Mouse (Mus musculus) heart, postnatal 0 days (tissue): ENCODE measurements at regions not wholly inside any gene's neighbourhood (a gene's known extent, or its start where the extent isn't known, plus 50 kb on each side); places are given as distances from the start of the nearest gene placed in this dataset.

ENCODE experiments used
- CTCF ChIP-seq: IDR thresholded peaks from 2 replicates; pipeline ENCODE4 v1.5.1; 2016; ENCODE audit warnings: antibody characterized with exemption, control low read depth, low read depth
- EP300 ChIP-seq: IDR thresholded peaks from 2 replicates; pipeline ENCODE4 v1.6.1; 2016; ENCODE audit warnings: antibody characterized with exemption, low read depth

DNA sequence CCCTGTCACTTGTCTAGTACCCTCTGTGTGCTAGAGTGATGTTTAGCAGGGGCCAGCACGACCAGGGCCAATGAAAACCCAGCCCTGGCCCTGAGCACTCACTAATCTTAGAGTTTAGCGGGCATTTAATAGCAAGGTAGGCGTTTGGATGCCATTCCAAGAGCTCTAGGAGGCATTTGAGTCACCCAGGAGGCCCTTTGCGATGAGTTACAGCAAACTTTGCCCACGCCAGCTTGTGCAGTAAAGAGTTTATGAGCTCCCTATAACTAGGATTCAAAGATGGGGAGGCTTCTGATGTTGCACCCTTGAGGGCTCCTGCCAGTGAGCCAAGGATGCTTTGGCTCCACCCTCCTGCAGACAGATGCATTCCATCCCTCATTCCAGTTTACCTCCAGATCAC is 150.8 kb downstream of the Plpp3 start:
- TF ChIP-seq CTCF (no peak), EP300 (no peak)
